Mouse (Mus musculus) heart, embryonic 10.5 days (tissue): Measurements from ENCODE around the gene Ccdc34. TPM values are rescaled to one million over a fixed set of nuclear protein-coding genes. Genes with fewer than 3 reads are reported as not detected.

Source experiments
- DNase-seq: peaks from one replicate; pipeline ENCODE4 v3.0.0-alpha.2; 2017; ENCODE audit warnings: low spot score
- H3K27ac ChIP-seq: fragments of 300-500 bp; sonication (generic); 2 replicates; pipeline ENCODE4 v1.5.1; 2016; ENCODE audit warnings: mild to moderate bottlenecking
- H3K27me3 ChIP-seq: fragments of 300-500 bp; sonication (generic); 2 replicates; pipeline ENCODE4 v1.6.1; 2016; ENCODE audit warnings: mild to moderate bottlenecking; ENCODE audit not compliant: poor library complexity, insufficient read depth, severe bottlenecking
- H3K36me3 ChIP-seq: fragments of 300-500 bp; sonication (generic); 2 replicates; pipeline ENCODE4 v1.6.1; 2016; ENCODE audit warnings: mild to moderate bottlenecking, moderate library complexity
- H3K4me1 ChIP-seq: fragments of 300-500 bp; sonication (generic); 2 replicates; pipeline ENCODE4 v1.6.1; 2016; ENCODE audit warnings: mild to moderate bottlenecking
- H3K4me3 ChIP-seq: fragments of 300-500 bp; sonication (generic); 2 replicates; pipeline ENCODE4 v1.5.1; 2016; ENCODE audit warnings: mild to moderate bottlenecking, moderate library complexity
- H3K9me3 ChIP-seq: fragments of 300-500 bp; sonication (generic); 2 replicates; pipeline ENCODE4 v1.6.1; 2016; ENCODE audit warnings: mild to moderate bottlenecking, moderate library complexity
- WGBS: fragments of 180-500 bp; shearing (Covaris S2); methylation state at CpG from one replicate; pipeline ENCODE4 v1.1.7; 2016; 5-methylcytosine and 5-hydroxymethylcytosine counted together
- polyA plus RNA-seq: library from polyadenylated mRNA; unstranded; fragments of >200 nt; fragmentation: Nextera tagmentation; extraction: Ambion mirVana; gene quantifications from 2 replicates; pipeline ENCODE4 v1.2.1, GENCODE M21; 2016

Gene Ccdc34
- polyA plus RNA-seq, 1 experiment from 2014 or later, result 29.8 TPM

DNA sequence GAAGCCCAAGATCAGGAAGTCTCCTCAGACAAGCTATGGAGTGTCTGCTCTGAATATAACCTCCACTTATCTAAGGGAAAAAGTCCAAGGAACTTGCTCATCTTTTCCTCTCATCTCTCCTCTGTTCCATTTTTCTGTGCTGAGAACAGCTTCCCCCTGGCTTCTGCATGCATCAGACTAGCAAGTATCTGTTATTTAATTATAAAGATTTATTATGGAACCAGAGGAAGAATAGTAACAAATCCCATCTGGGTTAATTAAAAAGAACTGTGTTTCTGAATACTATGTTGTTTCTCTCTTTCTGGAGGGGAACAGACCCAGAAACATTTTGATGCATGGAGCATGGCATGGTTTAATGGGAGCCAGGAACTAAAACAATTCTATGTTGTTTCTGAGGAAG lies 51.3 kb downstream of the Ccdc34 start:
- Histone ChIP-seq H3K27me3 (no peaks in the 10 kb centered on the region), H3K4me1 (no peaks in the 10 kb centered on the region), H3K9me3 (no peaks in the 10 kb centered on the region), H3K36me3 (no peaks in the 10 kb centered on the region), H3K27ac (no peak overlapping the region), H3K4me3 (no peak overlapping the region)
- DNase-seq, result no peak

- Histone ChIP-seq H3K36me3 (no peaks in the 10 kb centered on the region), H3K4me3 (no peak overlapping the region), H3K4me1 (no peaks in the 10 kb centered on the region), H3K27me3 (no peaks in the 10 kb centered on the region), H3K27ac (no peak overlapping the region), H3K9me3 (no peaks in the 10 kb centered on the region)
- 65% methylated on average over 6 of the region's 6 CpGs for WGBS
- no peak for DNase-seq
Measured at GRCm38 (mm10) chr2:110073023-110073422, 55.4 kb downstream of the Ccdc34 start.

DNA sequence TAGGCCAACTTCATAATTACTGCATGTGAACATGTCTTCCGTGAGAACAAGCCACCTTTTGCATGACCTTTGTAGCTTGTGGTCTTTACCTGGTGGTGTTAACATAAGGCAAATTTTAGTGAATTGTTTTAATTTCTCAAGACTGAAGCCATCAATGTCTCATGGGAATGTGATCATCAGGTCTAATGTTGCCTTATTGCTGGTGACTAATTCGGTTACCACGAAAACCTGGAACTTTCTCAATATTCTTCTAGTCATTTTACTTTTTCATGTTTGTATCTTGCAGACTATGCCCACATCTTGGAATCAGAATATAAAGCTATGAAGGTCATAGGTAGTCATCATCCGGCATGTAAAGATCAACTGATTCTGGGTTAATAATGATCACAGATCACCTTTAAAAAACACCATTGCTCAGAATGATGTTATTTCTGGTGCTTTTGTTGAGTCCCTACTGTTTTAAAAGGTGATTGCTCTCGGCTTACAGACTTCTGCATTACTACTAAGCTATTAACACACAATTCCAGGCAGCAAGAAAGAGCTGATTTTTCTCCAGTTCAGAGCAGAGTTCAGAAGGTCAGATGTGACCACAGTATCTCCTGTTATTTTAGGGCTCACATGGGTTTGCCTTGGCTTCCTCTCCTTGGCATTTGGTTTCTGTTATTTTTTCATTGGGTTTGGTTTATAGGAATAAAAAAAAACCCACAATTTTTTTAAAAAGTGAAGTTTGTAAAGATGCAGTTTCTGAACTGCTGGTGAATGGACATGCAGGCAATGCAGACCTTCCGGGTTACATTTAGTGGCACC lies 57.2 kb downstream of the Ccdc34 start:
- WGBS, result 85% methylated on average over 6 of the region's 6 CpGs
- DNase-seq, result no peak
- Histone ChIP-seq H3K4me1 (no peaks in the 10 kb centered on the region), H3K4me3 (no peak overlapping the region), H3K27me3 (no peaks in the 10 kb centered on the region), H3K36me3 (no peaks in the 10 kb centered on the region), H3K27ac (no peak overlapping the region), H3K9me3 (no peaks in the 10 kb centered on the region)

- DNase-seq, result no peak
- 29% methylated on average over 2 of the region's 2 CpGs for WGBS
- no peak overlapping the region for H3K27ac ChIP-seq
- no peaks in the 10 kb centered on the region for H3K9me3 ChIP-seq
- H3K4me3 ChIP-seq, result no peak overlapping the region
- no peaks in the 10 kb centered on the region for H3K36me3 ChIP-seq
- no peaks in the 10 kb centered on the region for H3K4me1 ChIP-seq
- no peaks in the 10 kb centered on the region for H3K27me3 ChIP-seq
Measured at GRCm38 (mm10) chr2:110077240-110077639, 59.6 kb downstream of the Ccdc34 start.

DNA sequence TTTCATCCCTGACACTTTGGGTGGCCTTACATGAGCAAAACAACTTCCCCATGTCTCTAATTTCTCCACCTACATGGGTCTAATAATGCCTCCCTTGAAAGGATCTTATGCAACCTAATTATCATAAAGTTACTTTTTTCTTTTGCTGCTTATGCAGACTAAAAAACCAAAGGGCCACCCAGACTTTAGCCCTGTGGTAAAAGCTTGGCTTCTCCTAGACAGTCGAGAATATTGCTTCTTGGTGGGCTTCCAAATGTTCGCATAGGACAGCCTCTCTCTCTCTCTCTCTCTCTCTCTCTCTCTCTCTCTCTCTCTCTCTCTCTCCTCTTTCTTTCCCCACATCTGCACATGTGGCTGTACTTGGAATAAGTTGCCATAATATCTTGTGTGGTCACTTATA lies 60.0 kb downstream of the Ccdc34 start:
- H3K36me3 ChIP-seq, result no peaks in the 10 kb centered on the region
- H3K4me1 ChIP-seq, result no peaks in the 10 kb centered on the region
- H3K4me3 ChIP-seq, result no peak overlapping the region
- 90% methylated on average over 2 of the region's 2 CpGs for WGBS
- no peaks in the 10 kb centered on the region for H3K27me3 ChIP-seq
- H3K27ac ChIP-seq, result no peak overlapping the region
- H3K9me3 ChIP-seq, result no peaks in the 10 kb centered on the region
- no peak for DNase-seq

GRCm38 (mm10) chr2:110080532-110080931 lies 62.9 kb downstream of the Ccdc34 start:
- no peak overlapping the region for H3K4me3 ChIP-seq
- WGBS, result 74% methylated on average over 6 of the region's 6 CpGs
- no peak overlapping the region for H3K27ac ChIP-seq
- no peaks in the 10 kb centered on the region for H3K9me3 ChIP-seq
- DNase-seq, result no peak
- H3K4me1 ChIP-seq, result no peaks in the 10 kb centered on the region
- H3K27me3 ChIP-seq, result no peaks in the 10 kb centered on the region
- H3K36me3 ChIP-seq, result no peaks in the 10 kb centered on the region

- no peak for DNase-seq
- Histone ChIP-seq H3K36me3 (no peaks in the 10 kb centered on the region), H3K27ac (no peak overlapping the region), H3K27me3 (no peaks in the 10 kb centered on the region), H3K4me1 (no peaks in the 10 kb centered on the region), H3K4me3 (no peak overlapping the region), H3K9me3 (no peaks in the 10 kb centered on the region)
- WGBS, result 90% methylated on average over 2 of the region's 2 CpGs
Measured at GRCm38 (mm10) chr2:110082975-110083374, 65.4 kb downstream of the Ccdc34 start.

GRCm38 (mm10) chr2:110085701-110086143 lies 68.1 kb downstream of the Ccdc34 start:
- Histone ChIP-seq H3K36me3 (no peaks in the 10 kb centered on the region), H3K9me3 (no peaks in the 10 kb centered on the region), H3K4me1 (no peaks in the 10 kb centered on the region), H3K27ac (no peak overlapping the region), H3K4me3 (no peak overlapping the region), H3K27me3 (no peaks in the 10 kb centered on the region)
- WGBS, result 59% methylated on average over 3 of the region's 3 CpGs
- no peak for DNase-seq

- Histone ChIP-seq H3K4me1 (no peaks in the 10 kb centered on the region), H3K36me3 (no peaks in the 10 kb centered on the region), H3K27ac (no peak overlapping the region), H3K9me3 (no peaks in the 10 kb centered on the region), H3K27me3 (no peaks in the 10 kb centered on the region), H3K4me3 (no peak overlapping the region)
- DNase-seq, result no peak
- WGBS, result 81% methylated on average over 3 of the region's 3 CpGs
Measured at GRCm38 (mm10) chr2:110114133-110114532, 96.5 kb downstream of the Ccdc34 start.

DNA sequence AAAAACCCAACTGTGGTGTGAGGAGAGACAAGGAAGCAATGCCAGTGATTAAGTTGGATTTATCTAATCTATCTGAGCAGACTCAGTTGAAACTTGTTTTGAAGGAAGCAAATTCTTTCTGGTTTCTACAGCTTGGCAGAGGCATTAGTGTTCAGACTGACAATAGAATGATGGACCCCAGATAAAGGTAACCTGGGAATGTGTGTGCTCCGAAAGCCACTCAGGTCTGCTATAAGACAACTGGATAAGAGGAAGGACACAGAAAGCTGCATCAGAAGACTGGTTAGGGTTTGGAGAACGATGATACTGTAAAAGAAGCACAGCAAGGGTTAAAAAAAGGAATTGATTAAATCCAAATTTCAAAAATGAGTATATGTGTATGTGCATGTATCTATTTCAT lies 111.8 kb downstream of the Ccdc34 start:
- no peaks in the 10 kb centered on the region for H3K4me1 ChIP-seq
- no peak for DNase-seq
- WGBS, result 58% methylated on average over 2 of the region's 2 CpGs
- H3K27me3 ChIP-seq, result no peaks in the 10 kb centered on the region
- no peak overlapping the region for H3K4me3 ChIP-seq
- H3K27ac ChIP-seq, result no peak overlapping the region
- H3K36me3 ChIP-seq, result no peaks in the 10 kb centered on the region
- H3K9me3 ChIP-seq, result no peaks in the 10 kb centered on the region

- no peaks in the 10 kb centered on the region for H3K27me3 ChIP-seq
- H3K4me3 ChIP-seq, result no peak overlapping the region
- no peak for DNase-seq
- no peaks in the 10 kb centered on the region for H3K4me1 ChIP-seq
- H3K27ac ChIP-seq, result no peak overlapping the region
- H3K36me3 ChIP-seq, result no peaks in the 10 kb centered on the region
- no peaks in the 10 kb centered on the region for H3K9me3 ChIP-seq
- 17% methylated on average over 2 of the region's 2 CpGs for WGBS
Measured at GRCm38 (mm10) chr2:110131573-110131972, 114.0 kb downstream of the Ccdc34 start.

DNA sequence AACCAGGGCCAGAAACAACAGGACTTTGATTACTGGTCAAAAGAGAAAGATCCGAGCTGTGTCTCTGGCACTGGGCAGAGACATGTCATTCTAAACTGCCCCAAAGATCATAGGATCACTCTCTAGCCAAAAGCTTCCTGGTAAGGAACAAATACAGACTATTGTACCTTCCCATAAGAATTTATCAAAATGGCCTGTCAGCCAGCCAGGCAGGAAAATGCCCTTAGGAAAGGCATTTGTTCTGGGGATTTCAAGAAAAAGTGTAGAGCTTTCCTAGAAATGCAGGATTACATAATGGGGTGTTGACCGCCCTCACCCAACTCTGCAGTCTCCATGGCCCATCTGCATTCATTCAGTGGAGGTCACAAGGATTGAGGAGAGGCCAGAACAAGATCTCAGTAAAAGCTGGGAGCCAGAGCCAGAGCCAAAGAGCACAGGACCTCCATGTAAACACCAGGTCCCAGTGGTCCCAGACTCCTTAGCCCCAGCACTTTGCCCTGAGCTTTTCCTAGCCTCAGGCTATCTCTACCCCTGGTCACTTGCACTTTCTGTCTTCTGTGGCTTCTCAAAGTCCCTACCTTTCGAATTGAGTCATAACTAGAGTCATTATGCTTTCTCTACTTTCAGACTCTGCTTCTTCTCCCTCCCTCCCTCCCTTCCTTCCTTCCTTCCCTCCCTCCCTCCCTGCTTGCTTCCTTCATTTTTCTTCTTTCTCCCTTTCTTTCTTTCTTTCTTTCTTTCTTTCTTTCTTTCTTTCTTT lies 115.9 kb downstream of the Ccdc34 start:
- no peaks in the 10 kb centered on the region for H3K4me1 ChIP-seq
- no peak for DNase-seq
- no peaks in the 10 kb centered on the region for H3K9me3 ChIP-seq
- H3K36me3 ChIP-seq, result no peaks in the 10 kb centered on the region
- H3K27ac ChIP-seq, result no peak overlapping the region
- H3K4me3 ChIP-seq, result no peak overlapping the region
- H3K27me3 ChIP-seq, result no peaks in the 10 kb centered on the region
- WGBS, result 69% methylated on average over 3 of the region's 3 CpGs

DNA sequence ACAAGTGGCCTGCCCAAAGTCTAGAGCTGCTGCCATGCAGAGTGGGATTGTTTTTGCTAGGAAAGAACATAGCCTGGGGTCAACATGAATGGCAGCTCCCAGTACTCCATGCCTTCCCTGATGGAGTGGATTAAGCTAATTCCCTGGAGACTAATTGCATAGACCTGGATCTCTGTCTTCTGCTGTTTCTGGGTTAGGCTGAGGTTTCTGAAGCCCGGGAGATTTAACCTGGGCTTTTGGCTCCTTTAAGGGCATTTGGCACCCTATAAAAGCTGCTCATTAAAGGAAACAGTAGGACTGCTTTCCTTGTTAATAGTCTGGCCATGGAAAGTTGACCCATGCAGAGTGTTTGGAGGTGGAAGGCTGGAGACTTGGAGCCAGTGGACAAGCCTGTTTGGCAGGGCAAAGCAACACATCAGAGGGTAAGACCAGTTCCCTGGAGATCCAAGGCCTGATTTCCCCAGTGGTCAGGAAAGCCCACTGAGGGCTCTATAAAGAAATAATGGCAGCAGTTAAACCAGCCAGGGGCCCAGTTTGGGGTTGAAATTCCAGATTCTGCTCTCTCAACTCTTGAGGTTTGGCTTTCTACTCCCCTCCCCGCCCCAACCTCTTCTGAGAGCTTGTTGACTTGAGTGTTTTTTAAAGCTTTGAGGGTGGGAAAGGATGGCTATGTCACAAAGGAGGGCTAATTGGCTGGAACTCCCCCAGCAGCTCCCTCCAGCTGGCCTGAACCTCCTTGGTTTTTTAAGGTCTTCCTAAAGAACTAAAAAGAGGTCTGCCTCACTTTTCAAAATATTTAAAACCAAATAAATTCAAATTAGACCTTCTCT lies 117.4 kb downstream of the Ccdc34 start:
- Histone ChIP-seq H3K4me3 (no peak overlapping the region), H3K9me3 (no peaks in the 10 kb centered on the region), H3K27me3 (no peaks in the 10 kb centered on the region), H3K36me3 (no peaks in the 10 kb centered on the region), H3K4me1 (no peaks in the 10 kb centered on the region), H3K27ac (no peak overlapping the region)
- WGBS, result 58% methylated on average over 2 of the region's 2 CpGs
- DNase-seq, result no peak
